In the genomic region with DNA sequence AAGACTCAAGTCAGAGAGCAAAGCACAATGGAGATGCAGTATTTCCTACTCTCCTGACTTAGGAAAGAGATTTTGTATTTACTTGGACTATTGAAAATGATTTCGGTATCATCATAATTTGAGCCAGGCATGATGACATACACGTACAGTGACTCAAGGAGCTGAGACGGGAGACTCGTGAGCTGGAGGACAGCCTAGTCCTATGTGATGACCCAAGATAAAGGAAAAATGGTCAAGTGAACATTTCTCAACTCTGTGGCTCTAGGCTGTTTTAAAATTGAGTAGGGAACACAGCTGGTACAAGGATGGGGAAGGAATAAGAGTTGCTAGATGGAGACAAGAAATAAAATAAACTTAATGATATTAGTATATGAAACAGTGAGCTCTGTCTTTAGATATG, we compare ENCODE assay signal across 18 mouse cellular contexts. TPM values are rescaled to one million over a fixed set of nuclear protein-coding genes. Genes with fewer than 3 reads are reported as not detected.
A peak's percentile ranks its signal among the peaks of the same experiment; 100 is the strongest.
DNase-seq lines count a peak whose midpoint lies in the region; ATAC-seq and TF ChIP-seq lines count a peak whose summit lies in the region.
"Had no signal": no experiment of that assay in that cellular context is flagged by ENCODE, and none has a peak within 500 bp of the region (broad histone marks: within the 10 kb centered on the region; RNA-seq: fewer than 3 reads in every experiment).

No protein-coding gene starts in this region.

- no peaks in the 10 kb centered on the region for H3K9me3 ChIP-seq in lung, embryonic 16.5 days (ENCODE audit: control insufficient read depth, low read length)
- H3K9me3 ChIP-seq: hindbrain, embryonic 12.5 days; hindbrain, embryonic 15.5 days had no signal

- peaks cover 44% of the 10 kb centered on the region for H3K4me1 ChIP-seq in lung, embryonic 16.5 days (replicated peaks; ENCODE audit: control insufficient read depth, insufficient read depth, low read length)
- H3K4me1 ChIP-seq in bone marrow macrophage, adult 2 months (ENCODE audit: control insufficient read depth, insufficient read depth, low read length): peaks cover 36% of the 10 kb centered on the region
- H3K4me1 ChIP-seq: hindbrain, embryonic 12.5 days; hindbrain, embryonic 15.5 days had no signal

- 0 out of 2 replicates have a peak, but pooled peaks cover 6% of the 10 kb centered on the region for H3K36me3 ChIP-seq in lung, embryonic 16.5 days (ENCODE audit: control insufficient read depth, insufficient read depth, low read length)
- H3K36me3 ChIP-seq: hindbrain, embryonic 12.5 days; hindbrain, embryonic 15.5 days had no signal

- peak overlapping the region; percentile 0; the same call in 1 of the 2 replicates for H3K27ac ChIP-seq in lung, embryonic 16.5 days (ENCODE audit: low read length)
- peak overlapping the region; percentile 38 for H3K27ac ChIP-seq in bone marrow macrophage, adult 2 months (ENCODE audit: insufficient read depth, low read depth, low read length)
- H3K27ac ChIP-seq: heart, adult 2 months; hindbrain, embryonic 12.5 days; hindbrain, embryonic 15.5 days had no signal

- H3K4me2 ChIP-seq in lung, embryonic 16.5 days (ENCODE audit: low read depth, low read length): no peak overlapping the region
- H3K4me2 ChIP-seq: heart, embryonic 11.5 days; hindbrain, embryonic 12.5 days; hindbrain, embryonic 15.5 days had no signal

- H3K27me3 ChIP-seq in lung, embryonic 16.5 days (ENCODE audit: control insufficient read depth, insufficient read depth, low read depth, low read length): no peaks in the 10 kb centered on the region
- H3K27me3 ChIP-seq: hindbrain, embryonic 12.5 days; hindbrain, embryonic 15.5 days; Patski had no signal

- no peak for DNase-seq in lung, postnatal 4 days
- peak; percentile 73 for DNase-seq in NIH3T3 (ENCODE audit: low read depth)
- no peak for DNase-seq in adrenal gland, adult 8-10 months
- DNase-seq: adrenal gland, adult 2 months; adrenal gland, postnatal 25 days; cerebellum, adult 18-20 months; cerebellum, adult 9-10 months; cerebellum, postnatal 14 days; gastrocnemius, postnatal 25 days; heart, adult 2 months had no signal

- no peak overlapping the region for H3K9ac ChIP-seq in lung, embryonic 16.5 days (ENCODE audit: low read length)
- H3K9ac ChIP-seq: hindbrain, embryonic 12.5 days; hindbrain, embryonic 15.5 days had no signal

- 69% methylated on average over 4 of the region's 4 CpGs for WGBS in lung, embryonic 16.5 days

- TF ChIP-seq CTCF in bone marrow macrophage, adult 2 months (IDR thresholded peaks at IDR 0.05; ENCODE audit: low read depth, low read length): no peak

- ATAC-seq in lung, embryonic 16.5 days (ENCODE audit: low read depth): no peak
- no peak for ATAC-seq in monocyte, adult 5-6 weeks (replicated peaks; ENCODE audit: insufficient number of reproducible peaks, low FRiP score, low TSS enrichment, poor library complexity, severe bottlenecking)
- ATAC-seq: forebrain, embryonic 14.5 days; Patski had no signal

- no peak for TF ChIP-seq POLR2A in bone marrow macrophage, adult 2 months (IDR thresholded peaks at IDR 0.05; ENCODE audit: borderline replicate concordance, low read depth, low read length)

- H3K4me3 ChIP-seq in lung, embryonic 16.5 days (ENCODE audit: low read length): no peak overlapping the region
- H3K4me3 ChIP-seq in bone marrow macrophage, adult 2 months (ENCODE audit: insufficient read depth, low read length): no peak overlapping the region
- H3K4me3 ChIP-seq: heart, adult 2 months; hindbrain, embryonic 12.5 days; hindbrain, embryonic 15.5 days had no signal

RNA-seq across cellular contexts. Expression of a gene that starts 37.0 kb away (rescaled TPM):
- polyA plus RNA-seq in lung, embryonic 16.5 days (2015; fragmentation: Nextera tagmentation; extraction: Ambion mirVana): 38.5 and 41.2 TPM in 2 replicates
- 2.6 and 3.1 TPM in 2 replicates for polyA plus RNA-seq in bone marrow macrophage, adult 2 months (2012; ENCODE audit: insufficient read depth, insufficient read length, missing spikeins)
- total RNA-seq in adrenal gland, adult 8-10 months (2022): 10 to 100 TPM; 19.6 to 26.7 (median 22.6) TPM
- total RNA-seq in monocyte, adult 5-6 weeks (2017): not detected in 3 replicates

Comparison
In these comparisons a context has a peak if more than half of its experiments do, and no peak if none do; other contexts are left out.
1. RNA of a gene that starts 37.0 kb away (total RNA-seq): 19.6 to 26.7 TPM in adrenal gland, adult 8-10 months; not detected in monocyte, adult 5-6 weeks; every median in the first group is over 10 times any median in the second.